Mouse (Mus musculus): ENCODE measurements around the gene H2-Oa. TPM values are rescaled to one million over a fixed set of nuclear protein-coding genes. Genes with fewer than 3 reads are reported as not detected.

Gene H2-Oa
- polyA plus RNA-seq, 1 experiment = 0.04 TPM

DNA sequence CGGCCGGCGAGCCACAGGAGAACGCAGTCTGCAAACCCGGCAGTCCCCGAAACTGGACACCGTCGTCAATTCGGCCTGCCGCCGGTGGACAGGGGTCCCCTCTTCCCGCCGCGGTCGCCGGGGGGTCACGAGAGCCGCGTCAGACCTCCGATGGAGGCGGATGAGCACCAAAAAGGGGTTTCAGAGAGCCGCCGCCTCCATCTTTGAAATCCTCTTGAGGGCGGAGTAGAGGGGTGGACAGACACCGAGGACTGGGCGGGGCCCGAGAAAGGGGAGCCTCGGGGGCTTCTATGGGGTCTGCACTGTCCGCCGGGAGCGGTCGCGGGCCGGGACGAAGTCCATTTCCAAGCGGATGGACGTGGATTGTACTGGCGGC, 26.7 kb downstream of the H2-Oa start:
- TF ChIP-seq TAL1 (IDR thresholded peaks at IDR 0.05; ENCODE audit: low read length) (no peak), GATA1 (IDR thresholded peaks at IDR 0.05; ENCODE audit: low read length) (no peak)
- H3K4me1 ChIP-seq (ENCODE audit: control insufficient read depth) = peaks cover 79% of the 10 kb centered on the region
- no peaks in the 10 kb centered on the region for H3K9me3 ChIP-seq (ENCODE audit: control insufficient read depth, low read length)
- peak overlapping the region; percentile 100 for H3K4me3 ChIP-seq (replicated peaks)
- H3K27me3 ChIP-seq (ENCODE audit: control insufficient read depth) = no peaks in the 10 kb centered on the region
- H3K36me3 ChIP-seq (ENCODE audit: control insufficient read depth) = peaks cover 52% of the 10 kb centered on the region

- Histone ChIP-seq H3K4me3 (replicated peaks) (peak within 1 kb of the TSS; percentile 100), H3K4me1 (ENCODE audit: control insufficient read depth) (peaks cover 83% of the 10 kb centered on the region), H3K36me3 (ENCODE audit: control insufficient read depth) (peaks cover 47% of the 10 kb centered on the region), H3K27me3 (ENCODE audit: control insufficient read depth) (no peaks in the 10 kb centered on the region), H3K9me3 (ENCODE audit: control insufficient read depth, low read length) (no peaks in the 10 kb centered on the region)
- TF ChIP-seq TAL1 (IDR thresholded peaks at IDR 0.05; ENCODE audit: low read length) (no peak), GATA1 (IDR thresholded peaks at IDR 0.05; ENCODE audit: low read length) (no peak)
Observed at GRCm38 (mm10) chr17:34119249-34120179, 27.4 kb downstream of the H2-Oa start, which contains the start of gene H2-DMa. Gene H2-DMa (plus strand): TSS chr17:34119541.

GRCm38 (mm10) chr17:34120180-34120723, 28.1 kb downstream of the H2-Oa start:
- Histone ChIP-seq H3K4me1 (ENCODE audit: control insufficient read depth) (peaks cover 83% of the 10 kb centered on the region), H3K9me3 (ENCODE audit: control insufficient read depth, low read length) (no peaks in the 10 kb centered on the region), H3K27me3 (ENCODE audit: control insufficient read depth) (no peaks in the 10 kb centered on the region), H3K4me3 (replicated peaks) (peak overlapping the region; percentile 100), H3K36me3 (ENCODE audit: control insufficient read depth) (peaks cover 40% of the 10 kb centered on the region)
- TF ChIP-seq TAL1 (IDR thresholded peaks at IDR 0.05; ENCODE audit: low read length) (no peak), GATA1 (IDR thresholded peaks at IDR 0.05; ENCODE audit: low read length) (no peak)

DNA sequence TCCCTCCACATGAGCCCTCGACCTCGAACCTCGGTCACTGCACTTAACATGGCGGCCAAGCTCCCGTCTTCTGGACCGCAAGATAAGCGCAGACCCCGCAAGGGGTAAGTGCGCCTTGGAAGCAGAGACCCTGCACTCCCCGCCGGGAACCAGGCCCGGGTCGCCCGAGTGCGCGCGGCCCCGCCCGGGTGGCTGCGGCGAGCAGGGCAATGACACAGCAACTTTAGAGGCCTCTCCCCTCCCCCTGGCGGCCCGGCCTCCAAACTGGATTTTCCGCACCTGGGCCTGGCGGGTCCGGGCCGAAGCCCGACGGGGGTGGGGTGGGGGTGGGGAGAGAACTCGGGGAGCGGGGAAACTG, 28.7 kb downstream of the H2-Oa start:
- no peaks in the 10 kb centered on the region for H3K9me3 ChIP-seq (ENCODE audit: control insufficient read depth, low read length)
- TF ChIP-seq GATA1 (IDR thresholded peaks at IDR 0.05; ENCODE audit: low read length) = no peak
- no peak for TF ChIP-seq TAL1 (IDR thresholded peaks at IDR 0.05; ENCODE audit: low read length)
- H3K4me1 ChIP-seq (ENCODE audit: control insufficient read depth) = peaks cover 79% of the 10 kb centered on the region
- H3K4me3 ChIP-seq (replicated peaks) = peak overlapping the region; percentile 100
- peaks cover 35% of the 10 kb centered on the region for H3K36me3 ChIP-seq (ENCODE audit: control insufficient read depth)
- no peaks in the 10 kb centered on the region for H3K27me3 ChIP-seq (ENCODE audit: control insufficient read depth)

DNA sequence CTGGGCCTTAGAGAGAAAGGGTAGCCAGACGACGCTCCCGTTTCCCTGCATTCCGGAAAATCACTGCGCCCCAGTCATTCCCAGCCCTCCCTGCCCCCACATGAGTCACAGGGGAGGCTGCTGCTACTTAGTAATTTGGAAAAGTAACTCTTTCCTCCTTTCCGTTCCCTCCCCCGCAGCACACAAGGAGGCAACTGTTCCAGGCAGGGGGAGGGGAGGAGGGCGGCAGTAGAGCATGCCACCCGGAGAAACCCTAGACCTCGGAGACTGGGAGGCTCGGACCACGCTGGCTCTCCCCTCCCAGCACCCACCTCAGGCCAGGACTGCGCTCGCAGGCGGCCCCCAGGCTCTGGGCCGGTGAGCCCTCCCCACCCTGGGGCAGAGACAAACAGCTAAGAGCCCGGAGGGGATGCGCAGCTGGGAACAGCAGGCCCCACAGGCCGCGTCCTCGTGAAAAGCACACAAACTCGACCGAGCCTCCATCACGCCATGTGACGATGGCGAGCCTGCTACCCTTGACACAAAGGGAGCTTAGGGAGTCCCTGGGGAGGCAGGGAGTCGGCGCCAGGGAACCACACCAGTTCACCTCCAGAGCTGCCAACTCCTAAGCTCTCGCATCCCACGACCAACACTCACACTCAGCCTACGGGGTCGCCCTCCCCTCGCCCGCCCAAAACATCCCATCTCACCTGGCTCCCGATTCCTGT, 29.2 kb downstream of the H2-Oa start:
- H3K4me1 ChIP-seq (ENCODE audit: control insufficient read depth) = peaks cover 75% of the 10 kb centered on the region
- H3K36me3 ChIP-seq (ENCODE audit: control insufficient read depth) = peaks cover 31% of the 10 kb centered on the region
- no peaks in the 10 kb centered on the region for H3K9me3 ChIP-seq (ENCODE audit: control insufficient read depth, low read length)
- H3K27me3 ChIP-seq (ENCODE audit: control insufficient read depth) = no peaks in the 10 kb centered on the region
- H3K4me3 ChIP-seq (replicated peaks) = peak overlapping the region; percentile 100
- TF ChIP-seq TAL1 (IDR thresholded peaks at IDR 0.05; ENCODE audit: low read length) = no peak
- TF ChIP-seq GATA1 (IDR thresholded peaks at IDR 0.05; ENCODE audit: low read length) = no peak

GRCm38 (mm10) chr17:34121879-34122187, 29.7 kb downstream of the H2-Oa start:
- Histone ChIP-seq H3K4me1 (ENCODE audit: control insufficient read depth) (peaks cover 74% of the 10 kb centered on the region), H3K36me3 (ENCODE audit: control insufficient read depth) (peaks cover 27% of the 10 kb centered on the region), H3K9me3 (ENCODE audit: control insufficient read depth, low read length) (no peaks in the 10 kb centered on the region), H3K27me3 (ENCODE audit: control insufficient read depth) (no peaks in the 10 kb centered on the region), H3K4me3 (replicated peaks) (peak overlapping the region; percentile 100)
- TF ChIP-seq GATA1 (IDR thresholded peaks at IDR 0.05; ENCODE audit: low read length) (no peak), TAL1 (IDR thresholded peaks at IDR 0.05; ENCODE audit: low read length) (no peak)

DNA sequence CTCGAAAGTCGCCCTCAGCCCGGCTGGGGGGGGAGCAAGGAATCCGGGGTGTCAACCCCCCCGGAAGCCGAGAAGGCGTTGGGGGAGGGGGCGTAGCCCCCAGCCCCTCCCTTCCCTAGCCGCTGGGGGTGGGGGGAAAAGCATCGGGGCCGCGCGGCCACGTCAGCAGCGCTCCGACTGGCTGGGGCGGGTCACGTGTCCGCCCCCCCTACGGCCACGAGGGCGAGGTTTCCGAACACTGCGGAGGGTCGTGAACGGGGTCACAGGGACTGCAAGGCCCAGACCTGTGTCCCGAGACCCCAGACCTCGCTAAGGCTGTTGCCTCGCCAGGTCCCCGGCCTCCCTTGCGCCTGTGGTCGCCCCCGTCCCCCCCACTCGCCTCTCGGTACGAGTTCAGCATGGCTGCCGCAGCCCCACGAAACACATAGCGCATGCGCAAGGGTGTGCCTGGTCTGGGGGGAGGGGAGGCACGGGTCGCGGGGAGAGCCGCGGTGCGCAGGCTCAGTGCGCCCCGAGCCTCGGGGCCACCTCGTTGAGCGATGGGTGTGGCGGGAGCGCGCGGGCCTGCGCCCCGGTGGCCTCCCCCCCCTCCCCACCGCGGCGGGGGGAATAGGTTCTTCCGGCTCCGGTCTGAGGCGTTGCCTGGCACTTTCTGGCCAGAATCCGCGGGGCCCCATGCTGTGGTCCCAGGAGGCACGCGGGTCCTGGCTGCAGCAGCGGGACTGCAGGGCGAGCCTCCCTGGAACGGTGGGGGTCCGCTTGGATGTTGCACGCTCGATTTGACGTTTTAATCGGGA, 30.2 kb downstream of the H2-Oa start, which contains the start of gene Brd2:
Gene Brd2, minus strand, starts transcription at position 447 of the 797 bp plus-strand sequence.
- H3K27me3 ChIP-seq (ENCODE audit: control insufficient read depth) = no peaks in the 10 kb centered on the region
- H3K4me3 ChIP-seq (replicated peaks) = peak within 1 kb of the TSS; percentile 100
- peaks cover 23% of the 10 kb centered on the region for H3K36me3 ChIP-seq (ENCODE audit: control insufficient read depth)
- peaks cover 74% of the 10 kb centered on the region for H3K4me1 ChIP-seq (ENCODE audit: control insufficient read depth)
- TF ChIP-seq TAL1 (IDR thresholded peaks at IDR 0.05; ENCODE audit: low read length) = no peak
- no peak for TF ChIP-seq GATA1 (IDR thresholded peaks at IDR 0.05; ENCODE audit: low read length)
- H3K9me3 ChIP-seq (ENCODE audit: control insufficient read depth, low read length) = no peaks in the 10 kb centered on the region

GRCm38 (mm10) chr17:34123111-34123510, 31.0 kb downstream of the H2-Oa start:
- H3K27me3 ChIP-seq (ENCODE audit: control insufficient read depth) = peaks cover 3% of the 10 kb centered on the region
- peak overlapping the region; percentile 100 for H3K4me3 ChIP-seq (replicated peaks)
- peaks cover 74% of the 10 kb centered on the region for H3K4me1 ChIP-seq (ENCODE audit: control insufficient read depth)
- TF ChIP-seq GATA1 (IDR thresholded peaks at IDR 0.05; ENCODE audit: low read length) (no peak), TAL1 (IDR thresholded peaks at IDR 0.05; ENCODE audit: low read length) (no peak)
- H3K36me3 ChIP-seq (ENCODE audit: control insufficient read depth) = peaks cover 15% of the 10 kb centered on the region
- no peaks in the 10 kb centered on the region for H3K9me3 ChIP-seq (ENCODE audit: control insufficient read depth, low read length)
